Mouse (Mus musculus) forebrain, embryonic 14.5 days (tissue): Measurements from ENCODE around the gene Dazl. TPM values are rescaled to one million over a fixed set of nuclear protein-coding genes. Genes with fewer than 3 reads are reported as not detected.

Source experiments
- ATAC-seq: fragments of 200-750 bp; cut with Nextera tagmentation; 2 replicates; pipeline ENCODE4 v1.8.0; 2017; ENCODE audit warnings: mild to moderate bottlenecking, moderate library complexity
- DNase-seq: peaks from one replicate; pipeline ENCODE4 v3.0.0-alpha.2; 2015; ENCODE audit warnings: low spot score
- H3K27ac ChIP-seq: fragments of 300-500 bp; sonication (generic); 2 replicates; pipeline ENCODE4 v1.5.1; 2014; ENCODE audit warnings: low read depth, mild to moderate bottlenecking, control low read depth, low read length, moderate library complexity
- H3K27me3 ChIP-seq: fragments of 300-500 bp; sonication (generic); replicated peaks from 2 replicates; pipeline ENCODE4 v1.6.1; 2014; ENCODE audit warnings: low read length, control low read depth, mixed read lengths; ENCODE audit not compliant: control insufficient read depth, insufficient read depth
- H3K36me3 ChIP-seq: fragments of 300-500 bp; sonication (generic); 2 replicates; pipeline ENCODE4 v1.6.1; 2014; ENCODE audit warnings: low read length, control low read depth; ENCODE audit not compliant: control insufficient read depth, insufficient read depth
- H3K4me1 ChIP-seq: fragments of 300-500 bp; sonication (generic); 2 replicates; pipeline ENCODE4 v1.6.1; 2014; ENCODE audit warnings: antibody characterized with exemption, low read length, control low read depth; ENCODE audit not compliant: control insufficient read depth, insufficient read depth
- H3K4me2 ChIP-seq: fragments of 300-500 bp; sonication (generic); 2 replicates; pipeline ENCODE4 v1.6.1; 2014; ENCODE audit warnings: mild to moderate bottlenecking, control low read depth, low read length
- H3K4me3 ChIP-seq: fragments of 300-500 bp; sonication (generic); 2 replicates; pipeline ENCODE4 v1.5.1; 2014; ENCODE audit warnings: low read depth, low read length, control low read depth
- H3K9ac ChIP-seq: fragments of 300-500 bp; sonication (generic); 2 replicates; pipeline ENCODE4 v1.6.1; 2014; ENCODE audit warnings: mild to moderate bottlenecking, low read length, control low read depth, moderate library complexity
- H3K9me3 ChIP-seq: fragments of 300-500 bp; sonication (generic); replicated peaks from 2 replicates; pipeline ENCODE4 v1.6.1; 2016; ENCODE audit warnings: low read length, control low read depth, mixed read lengths; ENCODE audit not compliant: control insufficient read depth
- WGBS: fragments of 180-500 bp; shearing (Covaris S2); extraction: QIAGEN DNeasy Blood & Tissue Kit; methylation state at CpG from one replicate; pipeline ENCODE4 v1.1.7; 2014; 5-methylcytosine and 5-hydroxymethylcytosine counted together
- polyA plus RNA-seq: library from polyadenylated mRNA; unstranded; fragments of >200 nt; fragmentation: Nextera tagmentation; extraction: Ambion mirVana; gene quantifications from 2 replicates; pipeline ENCODE4 v1.2.1, GENCODE M21; 2014

Dazl gene
- polyA plus RNA-seq, 1 experiment from 2014 or later, result 0.50 TPM

DNA sequence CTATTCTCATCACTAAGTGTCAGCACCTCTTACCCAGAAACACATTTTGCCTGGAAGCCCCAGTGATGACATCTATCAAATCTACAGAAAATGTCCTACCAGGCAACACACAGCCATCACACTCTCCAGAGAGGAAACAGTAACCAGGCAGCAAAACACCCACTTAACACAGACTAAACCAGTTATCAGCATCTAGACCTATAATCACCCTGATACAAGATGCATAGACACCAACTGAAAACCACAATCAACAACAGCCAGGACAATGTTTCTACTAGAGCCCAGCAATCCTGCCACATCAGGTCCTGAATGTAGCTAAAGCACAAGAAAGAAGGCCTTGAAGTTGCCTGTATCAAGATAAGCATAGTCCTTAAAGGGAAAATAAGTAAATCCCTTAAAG is 25.4 kb upstream of the Dazl start:
- ATAC-seq, result no peak
- Histone ChIP-seq H3K27me3 (no peaks in the 10 kb centered on the region), H3K4me3 (no peak overlapping the region), H3K4me1 (no peaks in the 10 kb centered on the region), H3K27ac (no peak overlapping the region), H3K36me3 (no peaks in the 10 kb centered on the region), H3K9ac (no peak overlapping the region), H3K9me3 (no peaks in the 10 kb centered on the region), H3K4me2 (no peak overlapping the region)
- no peak for DNase-seq

DNA sequence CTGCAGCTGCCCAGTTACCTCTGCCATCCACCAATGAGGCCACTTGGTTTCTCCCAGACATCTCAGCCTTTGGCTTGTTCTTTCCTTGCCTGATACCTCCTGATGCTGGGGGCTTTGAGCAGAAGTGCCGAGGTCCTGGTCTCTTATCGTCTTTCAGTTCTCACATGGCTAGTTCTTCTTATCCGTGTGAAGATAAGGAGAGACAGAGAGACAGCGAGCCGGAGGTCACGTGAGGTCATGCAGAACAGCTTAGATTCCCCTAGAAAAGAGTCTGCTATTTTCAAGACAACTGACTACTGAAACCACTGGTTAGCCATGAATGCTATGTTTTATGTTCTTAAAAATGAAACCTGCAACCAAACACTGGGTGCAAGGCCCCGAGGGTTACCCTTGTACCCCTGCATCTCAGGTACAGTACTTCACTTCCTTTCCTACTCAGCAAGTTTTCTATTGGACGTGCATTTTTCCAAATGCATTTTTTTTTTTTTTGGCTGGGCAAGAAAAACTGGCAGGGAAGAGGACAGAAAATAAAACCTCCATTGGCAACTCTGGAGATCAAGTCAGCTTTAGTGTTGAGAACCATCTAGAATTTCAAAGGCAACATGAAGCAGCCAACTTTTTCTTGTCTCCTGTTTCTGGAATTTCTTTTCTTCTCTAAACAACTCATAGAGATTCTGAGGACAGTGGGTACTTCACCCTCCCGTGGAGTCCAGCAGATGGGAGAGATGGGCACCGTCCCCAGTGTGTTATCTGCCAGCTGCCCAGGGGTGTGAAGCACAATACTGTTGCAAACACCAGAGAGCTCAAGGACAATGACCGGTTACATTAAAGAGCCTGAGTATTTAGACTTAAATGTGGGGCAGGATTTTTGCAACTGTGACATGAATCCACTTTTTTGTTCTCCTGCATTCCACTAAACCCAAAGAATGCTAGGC is 23.0 kb upstream of the Dazl start:
- no peak overlapping the region for H3K4me3 ChIP-seq
- no peak overlapping the region for H3K9ac ChIP-seq
- DNase-seq (no peak), ATAC-seq (no peak)
- no peaks in the 10 kb centered on the region for H3K36me3 ChIP-seq
- no peaks in the 10 kb centered on the region for H3K4me1 ChIP-seq
- WGBS, result 65% methylated on average over 11 of the region's 11 CpGs
- H3K27ac ChIP-seq, result no peak overlapping the region
- H3K9me3 ChIP-seq, result no peaks in the 10 kb centered on the region
- no peak overlapping the region for H3K4me2 ChIP-seq
- no peaks in the 10 kb centered on the region for H3K27me3 ChIP-seq

DNA sequence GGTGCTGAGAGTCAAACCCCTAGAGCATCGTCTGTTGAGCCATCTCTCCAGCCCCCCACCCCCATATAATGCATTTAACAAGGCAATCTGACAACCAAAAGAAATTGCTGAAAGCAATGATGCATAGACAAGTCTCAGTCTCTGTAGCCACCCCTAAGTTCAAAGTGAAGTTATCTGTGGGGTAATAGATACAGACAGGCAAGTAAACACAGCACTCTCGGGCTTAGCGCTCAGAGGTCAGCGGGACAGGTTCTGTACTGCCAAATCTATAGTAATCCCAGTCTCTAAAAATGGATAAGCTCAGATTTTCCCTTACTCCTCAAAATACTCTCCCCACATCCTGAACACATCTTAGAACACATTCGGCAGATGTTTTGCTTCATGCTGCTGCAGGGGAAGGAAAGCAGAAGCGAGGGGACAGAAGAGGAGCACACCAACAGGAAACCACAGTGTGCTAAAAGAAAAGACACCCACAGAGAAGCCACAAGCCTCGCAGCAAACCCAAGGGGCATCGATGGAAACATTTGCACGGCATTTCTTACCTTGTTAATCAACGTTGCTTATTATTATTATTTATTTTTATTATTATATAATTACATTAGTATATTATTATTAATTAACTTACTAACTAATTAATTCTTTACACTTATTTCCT is 16.8 kb upstream of the Dazl start:
- ATAC-seq (no peak), DNase-seq (no peak)
- Histone ChIP-seq H3K27me3 (no peaks in the 10 kb centered on the region), H3K4me3 (no peak overlapping the region), H3K36me3 (no peaks in the 10 kb centered on the region), H3K9me3 (no peaks in the 10 kb centered on the region), H3K9ac (no peak overlapping the region), H3K4me1 (no peaks in the 10 kb centered on the region), H3K4me2 (no peak overlapping the region), H3K27ac (no peak overlapping the region)
- 78% methylated on average over 10 of the region's 10 CpGs for WGBS

DNA sequence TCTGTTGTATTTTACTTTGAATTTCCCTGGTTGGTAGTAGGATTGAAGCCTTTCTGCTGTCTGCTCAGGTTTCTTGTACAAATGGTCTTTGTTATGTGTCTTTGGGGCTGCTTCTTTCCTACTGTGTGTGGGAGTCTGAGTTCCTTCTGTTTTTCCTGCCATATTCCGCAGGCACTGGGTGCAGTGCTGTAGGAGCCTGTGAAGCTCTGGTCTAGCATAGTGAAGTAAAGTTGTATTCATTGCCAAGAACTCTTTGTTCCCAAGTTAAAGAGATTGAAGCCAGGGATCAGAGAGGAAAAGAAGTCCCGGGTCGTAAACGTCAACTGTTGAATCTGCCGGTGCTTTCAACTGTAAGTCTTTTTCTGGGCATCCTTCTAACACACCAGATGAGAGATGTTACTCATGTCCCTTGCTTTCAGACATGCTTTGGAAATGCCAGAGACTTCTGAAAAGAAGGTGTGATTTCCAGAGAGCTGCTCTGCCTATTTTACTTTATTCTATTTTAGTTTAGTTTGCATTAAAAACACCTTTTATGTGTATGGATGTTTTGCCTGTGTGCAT is 16.2 kb upstream of the Dazl start:
- H3K27ac ChIP-seq, result no peak overlapping the region
- no peak overlapping the region for H3K4me3 ChIP-seq
- H3K36me3 ChIP-seq, result no peaks in the 10 kb centered on the region
- no peaks in the 10 kb centered on the region for H3K27me3 ChIP-seq
- H3K9ac ChIP-seq, result no peak overlapping the region
- DNase-seq, result no peak
- H3K9me3 ChIP-seq, result no peaks in the 10 kb centered on the region
- WGBS, result 75% methylated on average over 5 of the region's 5 CpGs
- H3K4me1 ChIP-seq, result no peaks in the 10 kb centered on the region
- H3K4me2 ChIP-seq, result no peak overlapping the region
- ATAC-seq, result no peak

DNA sequence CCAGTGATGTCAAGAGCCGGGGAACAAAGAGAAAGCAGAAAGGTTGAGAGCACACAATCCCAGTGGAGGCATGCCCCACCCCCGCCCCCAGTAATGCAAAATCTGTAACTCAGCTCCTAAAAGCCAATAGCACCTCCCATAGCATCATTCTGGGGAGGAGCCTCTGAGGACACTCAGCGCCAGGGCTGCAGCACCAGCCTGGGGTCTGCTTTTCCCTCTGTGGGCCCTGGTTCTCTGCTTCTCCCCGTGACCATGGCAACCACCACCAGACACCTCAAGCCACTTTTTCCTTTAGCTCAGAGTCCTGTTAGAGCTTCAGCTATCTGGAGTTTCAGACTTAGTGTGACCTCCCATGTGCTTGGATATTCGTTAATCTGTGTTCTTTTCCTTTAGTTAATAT is 15.4 kb upstream of the Dazl start:
- DNase-seq (no peak), ATAC-seq (no peak)
- Histone ChIP-seq H3K36me3 (no peaks in the 10 kb centered on the region), H3K9ac (no peak overlapping the region), H3K4me1 (no peaks in the 10 kb centered on the region), H3K4me3 (no peak overlapping the region), H3K27ac (no peak overlapping the region), H3K27me3 (no peaks in the 10 kb centered on the region), H3K9me3 (no peaks in the 10 kb centered on the region), H3K4me2 (no peak overlapping the region)
- WGBS, result 56% methylated on average over 5 of the region's 5 CpGs

DNA sequence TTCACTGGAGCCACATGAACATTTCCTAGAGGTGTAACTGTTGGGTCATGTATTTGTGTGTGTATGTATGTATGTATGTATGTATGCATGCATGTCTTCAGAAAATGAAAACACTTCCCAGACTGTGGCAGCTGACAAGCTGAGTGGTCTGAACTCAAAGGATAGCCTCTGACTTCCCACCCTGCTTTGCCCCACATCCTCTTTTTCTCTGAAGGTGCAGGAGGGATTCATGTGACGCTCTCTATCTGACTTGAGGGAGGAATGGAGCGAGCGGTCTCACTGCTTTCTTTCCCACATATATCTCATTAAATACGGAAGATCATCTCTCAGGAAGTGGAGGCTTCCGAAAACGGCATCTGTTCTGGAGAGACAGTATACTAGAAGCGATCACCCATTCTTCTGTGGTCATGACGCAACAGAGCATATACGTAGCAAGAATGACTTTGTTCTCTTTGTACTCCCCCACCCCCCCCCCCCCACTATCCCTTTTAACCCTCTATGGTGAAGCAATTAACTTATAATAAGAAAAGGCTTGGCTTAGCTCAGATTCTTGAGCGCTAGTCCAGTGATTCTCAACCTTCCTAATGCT is 14.7 kb upstream of the Dazl start:
- no peaks in the 10 kb centered on the region for H3K9me3 ChIP-seq
- H3K4me3 ChIP-seq, result no peak overlapping the region
- H3K36me3 ChIP-seq, result no peaks in the 10 kb centered on the region
- no peak overlapping the region for H3K4me2 ChIP-seq
- no peaks in the 10 kb centered on the region for H3K27me3 ChIP-seq
- H3K27ac ChIP-seq, result no peak overlapping the region
- no peaks in the 10 kb centered on the region for H3K4me1 ChIP-seq
- DNase-seq, result no peak
- no peak for ATAC-seq
- no peak overlapping the region for H3K9ac ChIP-seq
- 85% methylated on average over 10 of the region's 10 CpGs for WGBS

DNA sequence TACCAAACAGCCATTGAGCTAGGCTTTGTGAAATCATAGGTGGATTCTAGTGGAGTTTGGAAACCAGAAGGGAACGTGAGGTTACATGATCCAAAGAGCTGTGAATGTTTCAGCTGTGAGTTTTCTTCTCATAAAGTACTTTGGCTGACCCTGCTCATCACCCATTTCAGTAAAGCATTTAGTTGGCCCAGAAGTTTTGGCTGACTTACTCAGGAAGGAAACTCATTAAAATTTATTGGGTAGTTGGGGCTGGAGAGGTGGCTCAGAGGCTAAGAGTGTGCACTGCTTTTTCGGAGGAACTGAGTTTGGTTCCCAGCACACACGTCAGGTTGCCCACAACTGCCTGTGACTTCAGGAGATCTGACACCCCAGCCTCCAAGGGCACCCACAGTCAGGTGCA is 9.4 kb upstream of the Dazl start:
- 90% methylated on average over 3 of the region's 3 CpGs for WGBS
- H3K9me3 ChIP-seq, result no peaks in the 10 kb centered on the region
- no peak for DNase-seq
- no peak for ATAC-seq
- no peak overlapping the region for H3K27ac ChIP-seq
- H3K4me2 ChIP-seq, result no peak overlapping the region
- no peaks in the 10 kb centered on the region for H3K36me3 ChIP-seq
- H3K4me3 ChIP-seq, result no peak overlapping the region
- H3K4me1 ChIP-seq, result no peaks in the 10 kb centered on the region
- H3K27me3 ChIP-seq, result no peaks in the 10 kb centered on the region
- H3K9ac ChIP-seq, result no peak overlapping the region

DNA sequence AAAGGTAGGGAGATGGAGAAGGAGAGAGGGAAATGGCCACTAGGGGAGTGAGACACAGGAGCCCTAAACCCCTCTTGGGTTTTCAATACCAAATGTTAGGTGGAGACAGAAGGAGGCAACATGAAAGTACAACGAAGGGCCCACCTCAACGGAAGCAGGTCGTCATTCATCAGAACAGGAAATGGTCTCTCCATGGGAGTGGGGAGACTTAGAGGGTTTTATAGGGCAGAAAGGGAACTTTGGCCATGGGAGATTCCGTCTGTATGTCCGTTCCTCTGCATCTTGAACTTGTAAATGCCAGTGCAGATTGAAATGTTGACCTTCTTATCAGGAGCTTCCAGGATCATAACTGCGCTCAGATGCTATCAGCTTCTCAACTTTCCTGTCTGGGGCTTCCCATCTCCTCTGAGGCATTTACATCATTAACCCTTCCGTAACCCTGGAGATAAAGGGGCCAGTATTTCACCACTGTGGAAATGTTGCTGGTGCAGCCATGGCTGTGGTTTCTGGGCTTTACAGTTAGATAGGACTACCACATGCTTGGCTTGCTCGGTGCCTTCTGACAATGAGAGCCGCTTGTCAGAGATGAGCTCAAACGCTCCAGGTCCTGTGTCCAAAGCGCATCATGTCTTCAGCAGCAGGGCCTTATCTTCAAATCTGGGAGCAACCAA is 6.9 kb upstream of the Dazl start:
- no peaks in the 10 kb centered on the region for H3K9me3 ChIP-seq
- no peak overlapping the region for H3K4me2 ChIP-seq
- no peaks in the 10 kb centered on the region for H3K27me3 ChIP-seq
- H3K4me3 ChIP-seq, result no peak overlapping the region
- H3K9ac ChIP-seq, result no peak overlapping the region
- ATAC-seq (no peak), DNase-seq (no peak)
- H3K4me1 ChIP-seq, result no peaks in the 10 kb centered on the region
- no peaks in the 10 kb centered on the region for H3K36me3 ChIP-seq
- WGBS, result 91% methylated on average over 11 of the region's 11 CpGs
- H3K27ac ChIP-seq, result no peak overlapping the region
